In genomic region chr9:48856240-48856639, GRCm38 (mm10) we compare ENCODE assay signal across 15 mouse cellular contexts. TPM values are rescaled to one million over a fixed set of nuclear protein-coding genes. Genes with fewer than 3 reads are reported as not detected.
DNase-seq lines count a peak whose midpoint lies in the region; ATAC-seq and TF ChIP-seq lines count a peak whose summit lies in the region.
"Had no signal": no experiment of that assay in that cellular context is flagged by ENCODE, and none has a peak within 500 bp of the region (broad histone marks: within the 10 kb centered on the region; RNA-seq: fewer than 3 reads in every experiment).

No protein-coding gene starts in this region.

- in situ Hi-C loops in ES-E14 (cut with MboI; ENCODE audit: low sequenced_read_pairs in 2 of 2, unreplicated experiment in 2 of 2): loop anchor here (10.0 kb wide), 1 partner anchor 211 kb away; no protein-coding TSS in a partner anchor

- H3K9ac ChIP-seq in lung, postnatal 0 days (replicated peaks; ENCODE audit: low read depth): no peak overlapping the region
- no peak overlapping the region for H3K9ac ChIP-seq in ES-E14 (ENCODE audit: insufficient read depth, low read depth, low read length, poor library complexity, severe bottlenecking)
- no peak overlapping the region for H3K9ac ChIP-seq in stomach, postnatal 0 days (ENCODE audit: low read length)
- H3K9ac ChIP-seq: forebrain, embryonic 13.5 days; heart, embryonic 13.5 days; midbrain, embryonic 13.5 days; stomach, embryonic 15.5 days had no signal

- H3K36me3 ChIP-seq in kidney, adult 2 months (ENCODE audit: control insufficient read depth, insufficient read depth, low read length): no peaks in the 10 kb centered on the region
- H3K36me3 ChIP-seq in lung, postnatal 0 days (ENCODE audit: insufficient read depth, low read length): no peaks in the 10 kb centered on the region
- no peaks in the 10 kb centered on the region for H3K36me3 ChIP-seq in ES-E14 (ENCODE audit: control insufficient read depth, insufficient read depth, low read length, poor library complexity, severe bottlenecking)
- H3K36me3 ChIP-seq in stomach, postnatal 0 days (ENCODE audit: control insufficient read depth, insufficient read depth, low read length): no peaks in the 10 kb centered on the region
- H3K36me3 ChIP-seq: heart, embryonic 13.5 days; midbrain, embryonic 13.5 days; stomach, embryonic 15.5 days had no signal

- WGBS in kidney, adult 2 months: 82% methylated on average over 4 of the region's 4 CpGs
- 79% methylated on average over 4 of the region's 4 CpGs for WGBS in lung, postnatal 0 days
- WGBS in stomach, postnatal 0 days: 84% methylated on average over 4 of the region's 4 CpGs

- H3K9me3 ChIP-seq in lung, postnatal 0 days (ENCODE audit: low read length): no peaks in the 10 kb centered on the region
- H3K9me3 ChIP-seq in ES-E14 (ENCODE audit: control insufficient read depth, insufficient read depth, low read depth, low read length): no peaks in the 10 kb centered on the region
- H3K9me3 ChIP-seq in stomach, postnatal 0 days (ENCODE audit: control insufficient read depth, low read length): no peaks in the 10 kb centered on the region
- H3K9me3 ChIP-seq: forebrain, embryonic 13.5 days; heart, embryonic 13.5 days; midbrain, embryonic 13.5 days; stomach, embryonic 15.5 days had no signal

- no peak overlapping the region for H3K4me2 ChIP-seq in lung, postnatal 0 days (replicated peaks; ENCODE audit: low read depth, low read length)
- H3K4me2 ChIP-seq in stomach, postnatal 0 days (replicated peaks; ENCODE audit: low read depth): no peak overlapping the region
- H3K4me2 ChIP-seq: forebrain, embryonic 13.5 days; heart, embryonic 13.5 days; midbrain, embryonic 13.5 days; stomach, embryonic 15.5 days had no signal

- peak; percentile 56 for TF ChIP-seq CTCF in kidney, adult 2 months (conservative IDR thresholded peaks at IDR 0.05; ENCODE audit: insufficient read depth, insufficient read length, low read depth, low read length)
- TF ChIP-seq CTCF in lung, postnatal 0 days (IDR thresholded peaks at IDR 0.05): peak; percentile 35
- TF ChIP-seq CTCF in stomach, postnatal 0 days (IDR thresholded peaks at IDR 0.05; ENCODE audit: low read depth): peak; percentile 46

- no peaks in the 10 kb centered on the region for H3K4me1 ChIP-seq in kidney, adult 2 months (ENCODE audit: control insufficient read depth, insufficient read depth, low read length)
- 0 out of 2 replicates have a peak, but pooled peaks cover 5% of the 10 kb centered on the region for H3K4me1 ChIP-seq in lung, postnatal 0 days (ENCODE audit: insufficient read depth, low read depth, low read length)
- peaks cover 0 to under 1% of the 10 kb centered on the region in 2 experiments; a peak in 1 of 4 replicates for H3K4me1 ChIP-seq in ES-E14 (ENCODE audit: control insufficient read depth in 2 of 2, insufficient read depth in 2 of 2, low read length in 2 of 2, poor library complexity in 1 of 2)
- H3K4me1 ChIP-seq in stomach, postnatal 0 days (replicated peaks; ENCODE audit: control insufficient read depth, insufficient read depth): no peaks in the 10 kb centered on the region
- H3K4me1 ChIP-seq: forebrain, embryonic 13.5 days; heart, embryonic 13.5 days; stomach, embryonic 15.5 days had no signal

- TF ChIP-seq EP300 in lung, postnatal 0 days (IDR thresholded peaks at IDR 0.05): no peak
- TF ChIP-seq EP300 in stomach, postnatal 0 days (optimal IDR thresholded peaks at IDR 0.05): no peak

- ATAC-seq in lung, postnatal 0 days: no peak
- ATAC-seq in stomach, postnatal 0 days (ENCODE audit: low FRiP score, low TSS enrichment): no peak
- ATAC-seq: forebrain, embryonic 13.5 days; midbrain, embryonic 13.5 days had no signal

- no peak for TF ChIP-seq POLR2A in kidney, adult 2 months (IDR thresholded peaks at IDR 0.05; ENCODE audit: low read depth, low read length)

- no peak overlapping the region for H3K4me3 ChIP-seq in kidney, adult 2 months (ENCODE audit: insufficient read depth, low read depth, low read length)
- H3K4me3 ChIP-seq in lung, postnatal 0 days (ENCODE audit: low read depth, low read length): no peak overlapping the region
- H3K4me3 ChIP-seq in ES-E14 (ENCODE audit: insufficient read depth in 1 of 2, low read depth in 1 of 2, low read length in 2 of 2, poor library complexity in 1 of 2, severe bottlenecking in 1 of 2): no peak overlapping the region
- H3K4me3 ChIP-seq in stomach, postnatal 0 days (ENCODE audit: low read depth, low read length): no peak overlapping the region
- H3K4me3 ChIP-seq: forebrain, embryonic 13.5 days; heart, embryonic 13.5 days; midbrain, embryonic 13.5 days; stomach, embryonic 15.5 days had no signal

- no peak for DNase-seq in kidney, adult 2 months
- DNase-seq in kidney, adult 8-10 months: no peak
- DNase-seq in lung, postnatal 0 days (ENCODE audit: low spot score): no peak
- no peak for DNase-seq in lung, postnatal 4 days
- peak; percentile 12 for DNase-seq in ES-E14 (ENCODE audit: low read depth, low spot score)
- no peak for DNase-seq in stomach, postnatal 0 days (ENCODE audit: low spot score)
- no peak for DNase-seq in right cerebral cortex, postnatal 36 days (ENCODE audit: low spot score in 2 of 2)
- DNase-seq: cerebellum, postnatal 14 days; heart, postnatal 4 days; lung, adult 18-20 months had no signal

- 0 out of 2 replicates have a peak, but pooled peaks cover 1% of the 10 kb centered on the region for H3K27me3 ChIP-seq in kidney, adult 2 months (replicated peaks; ENCODE audit: control insufficient read depth, insufficient read depth, low read length)
- no peaks in the 10 kb centered on the region for H3K27me3 ChIP-seq in lung, postnatal 0 days (replicated peaks; ENCODE audit: insufficient read depth, low read length)
- no peaks in the 10 kb centered on the region for H3K27me3 ChIP-seq in stomach, postnatal 0 days (ENCODE audit: control insufficient read depth, insufficient read depth, low read length)
- H3K27me3 ChIP-seq: midbrain, embryonic 13.5 days; stomach, embryonic 15.5 days had no signal

- no peak overlapping the region for H3K27ac ChIP-seq in kidney, adult 2 months (ENCODE audit: insufficient read depth, low read depth, low read length)
- no peak overlapping the region for H3K27ac ChIP-seq in lung, postnatal 0 days (ENCODE audit: low read length)
- no peak overlapping the region for H3K27ac ChIP-seq in ES-E14 (ENCODE audit: insufficient read depth, low read depth, low read length, poor library complexity, severe bottlenecking)
- no peak overlapping the region for H3K27ac ChIP-seq in stomach, postnatal 0 days (replicated peaks)
- H3K27ac ChIP-seq: forebrain, embryonic 13.5 days; heart, embryonic 13.5 days; midbrain, embryonic 13.5 days; stomach, embryonic 15.5 days had no signal

TF ChIP-seq in ES-E14, 5 proteins besides CTCF, POLR2A, EP300 and RAD21:
- TF ChIP-seq CHD2 (IDR thresholded peaks at IDR 0.05; ENCODE audit: low read depth, low read length): no peak
- TF ChIP-seq ZC3H11A (IDR thresholded peaks at IDR 0.05; ENCODE audit: borderline replicate concordance, low read depth, low read length): no peak
- no peak for TF ChIP-seq ZNF384 (IDR thresholded peaks at IDR 0.05; ENCODE audit: low read depth, low read length)
- TF ChIP-seq MAFK (IDR thresholded peaks at IDR 0.05; ENCODE audit: insufficient read depth, low read depth, low read length): no peak
- no peak for TF ChIP-seq HCFC1 (IDR thresholded peaks at IDR 0.05; ENCODE audit: borderline replicate concordance, insufficient read depth, low read length)

RNA-seq across cellular contexts. Expression of gene Zbtb16, which starts 20.2 kb away (rescaled TPM):
- 3.0 and 3.1 TPM in 2 replicates for polyA plus RNA-seq in kidney, adult 2 months (2012; rRNA removed)
- polyA plus RNA-seq in lung, postnatal 0 days (2015; fragmentation: Nextera tagmentation; extraction: Ambion mirVana): 3.9 and 19.7 TPM in 2 replicates
- total RNA-seq in ES-E14 (2012; rRNA removed): 0.26 and 0.36 TPM in 2 replicates
- 1.2 and 1.7 TPM in 2 replicates for polyA plus RNA-seq in stomach, postnatal 0 days (2015; fragmentation: Nextera tagmentation; extraction: Ambion mirVana)

RNA-seq across cellular contexts. Expression of gene Htr3a, which starts 54.7 kb away (rescaled TPM):
- 1.4 and 2.5 TPM in 2 replicates for polyA plus RNA-seq in kidney, adult 2 months (2012; rRNA removed)
- 0.07 and 0.11 TPM in 2 replicates for polyA plus RNA-seq in lung, postnatal 0 days (2015; fragmentation: Nextera tagmentation; extraction: Ambion mirVana)
- total RNA-seq in ES-E14 (2012; rRNA removed): 1.1 and 1.4 TPM in 2 replicates
- 1.3 and 1.4 TPM in 2 replicates for polyA plus RNA-seq in stomach, postnatal 0 days (2015; fragmentation: Nextera tagmentation; extraction: Ambion mirVana)
- polyA plus RNA-seq: gonadal fat pad, adult 2 months had no signal
